Mouse (Mus musculus): Measurements from ENCODE around the gene Zfp691. TPM values are rescaled to one million over a fixed set of nuclear protein-coding genes. Genes with fewer than 3 reads are reported as not detected.

The Zfp691 gene
- polyA plus RNA-seq, 1 experiment from 2014 or later = 7.7 TPM

DNA sequence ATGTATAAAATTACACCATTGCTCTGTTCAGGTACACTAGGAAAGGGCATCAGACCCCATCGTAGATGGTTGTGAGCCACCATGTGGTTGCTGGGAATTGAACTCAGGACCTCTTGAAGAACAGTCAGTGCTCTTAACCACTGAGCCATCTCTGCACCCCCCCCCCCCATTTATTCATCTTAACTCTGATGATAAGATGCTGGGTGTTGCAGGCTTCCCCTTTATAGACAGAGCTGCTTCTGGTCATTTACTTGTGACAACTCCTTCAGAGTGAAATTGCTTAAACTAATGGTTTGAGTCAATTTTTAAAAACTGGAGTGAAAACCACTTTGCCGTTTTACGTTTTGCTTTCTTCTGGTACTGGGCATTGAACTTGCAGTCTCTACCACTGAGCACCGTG lies 18.8 kb upstream of the Zfp691 start:
- Histone ChIP-seq H3K27ac (ENCODE audit: low read length) (no peak overlapping the region), H3K9me3 (replicated peaks; ENCODE audit: control insufficient read depth, low read length) (no peaks in the 10 kb centered on the region), H3K4me1 (ENCODE audit: control insufficient read depth, insufficient read depth, low read length) (peaks cover 13% of the 10 kb centered on the region; the same call in 1 of the 2 replicates), H3K27me3 (ENCODE audit: control insufficient read depth, insufficient read depth, low read length) (no peaks in the 10 kb centered on the region), H3K36me3 (ENCODE audit: control insufficient read depth, insufficient read depth) (no peaks in the 10 kb centered on the region), H3K4me2 (ENCODE audit: low read depth, low read length) (no peak overlapping the region), H3K9ac (ENCODE audit: low read length) (no peak overlapping the region), H3K4me3 (ENCODE audit: low read length) (no peak overlapping the region)
- no peak for ATAC-seq (replicated peaks; ENCODE audit: extremely low read depth, insufficient read depth, low FRiP score)
- 84% methylated on average over 4 of the region's 4 CpGs for WGBS

DNA sequence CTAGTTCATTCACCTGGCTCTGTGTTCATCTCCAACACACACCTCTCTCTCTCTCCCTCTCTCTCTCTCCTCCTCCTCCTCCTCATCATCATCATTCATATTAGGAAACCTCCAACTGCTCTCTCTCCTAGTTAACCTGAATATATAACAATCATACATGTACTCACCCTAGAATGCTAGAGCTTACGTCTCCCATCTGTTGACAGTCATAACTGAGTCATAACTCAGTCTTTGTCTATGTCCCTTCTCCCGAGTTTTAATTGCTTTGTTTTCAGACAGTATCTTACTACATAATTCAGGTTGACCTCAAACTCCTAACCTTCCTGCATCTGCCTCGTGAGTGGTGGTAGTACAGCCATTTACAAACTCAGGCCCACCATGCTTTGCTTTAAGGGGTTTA lies 17.3 kb upstream of the Zfp691 start:
- no peak for ATAC-seq (replicated peaks; ENCODE audit: extremely low read depth, insufficient read depth, low FRiP score)
- Histone ChIP-seq H3K27ac (ENCODE audit: low read length) (no peak overlapping the region), H3K4me2 (ENCODE audit: low read depth, low read length) (no peak overlapping the region), H3K36me3 (ENCODE audit: control insufficient read depth, insufficient read depth) (no peaks in the 10 kb centered on the region), H3K9ac (ENCODE audit: low read length) (no peak overlapping the region), H3K4me3 (ENCODE audit: low read length) (no peak overlapping the region), H3K4me1 (ENCODE audit: control insufficient read depth, insufficient read depth, low read length) (peaks cover 7% of the 10 kb centered on the region; the same call in 1 of the 2 replicates), H3K9me3 (replicated peaks; ENCODE audit: control insufficient read depth, low read length) (no peaks in the 10 kb centered on the region), H3K27me3 (ENCODE audit: control insufficient read depth, insufficient read depth, low read length) (no peaks in the 10 kb centered on the region)
- 62% methylated on average over 3 of the region's 3 CpGs for WGBS

DNA sequence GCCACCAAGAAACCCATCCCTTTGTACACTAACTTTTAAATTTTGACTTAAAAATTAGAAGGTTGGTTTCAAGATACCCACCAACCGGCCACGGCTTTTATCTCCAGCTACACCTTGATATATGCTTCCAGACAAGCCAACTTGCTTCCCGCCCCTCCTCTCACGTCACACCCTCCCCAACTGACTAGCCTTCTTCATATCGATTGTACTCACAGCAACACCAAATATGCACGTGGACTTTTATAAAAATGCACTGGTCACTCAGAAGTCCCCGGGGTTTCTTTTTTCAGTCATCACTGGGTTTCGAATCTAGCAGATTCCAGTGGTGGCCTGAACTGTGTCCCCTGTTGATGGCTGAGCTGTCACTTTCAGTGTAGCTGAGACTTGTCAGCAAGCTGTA lies 16.6 kb upstream of the Zfp691 start:
- H3K4me1 ChIP-seq (ENCODE audit: control insufficient read depth, insufficient read depth, low read length) = peaks cover 4% of the 10 kb centered on the region; the same call in 1 of the 2 replicates
- H3K27ac ChIP-seq (ENCODE audit: low read length) = no peak overlapping the region
- H3K27me3 ChIP-seq (ENCODE audit: control insufficient read depth, insufficient read depth, low read length) = no peaks in the 10 kb centered on the region
- no peak overlapping the region for H3K4me2 ChIP-seq (ENCODE audit: low read depth, low read length)
- WGBS = 66% methylated on average over 8 of the region's 8 CpGs
- no peak for ATAC-seq (replicated peaks; ENCODE audit: extremely low read depth, insufficient read depth, low FRiP score)
- no peak overlapping the region for H3K4me3 ChIP-seq (ENCODE audit: low read length)
- no peaks in the 10 kb centered on the region for H3K36me3 ChIP-seq (ENCODE audit: control insufficient read depth, insufficient read depth)
- no peaks in the 10 kb centered on the region for H3K9me3 ChIP-seq (replicated peaks; ENCODE audit: control insufficient read depth, low read length)
- H3K9ac ChIP-seq (ENCODE audit: low read length) = no peak overlapping the region

DNA sequence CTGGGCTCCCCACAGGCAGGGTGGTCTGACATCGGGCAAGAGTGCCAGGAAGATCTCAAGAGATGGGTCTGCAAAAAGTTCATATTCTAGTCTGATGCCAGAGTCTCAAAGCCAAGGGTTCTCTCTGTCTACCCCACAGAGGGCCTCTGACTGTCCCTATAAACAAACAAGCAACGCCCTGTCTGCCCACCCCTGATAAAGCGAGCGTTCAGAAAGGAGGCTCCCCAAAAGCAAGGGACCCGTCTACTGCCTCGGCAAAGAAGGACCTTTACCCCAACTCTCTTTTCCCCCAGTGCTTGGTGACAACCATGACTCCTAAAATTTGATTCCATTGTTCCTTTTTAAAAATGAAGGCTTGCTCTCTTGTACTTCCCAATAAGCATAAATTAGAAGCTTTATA lies 15.9 kb upstream of the Zfp691 start, which contains the start of gene Ermap:
Ermap (minus strand) TSS at position 148 of the 400 bp plus-strand sequence.
- H3K4me2 ChIP-seq (ENCODE audit: low read depth, low read length) = no peak within 1 kb of the TSS
- no peaks in the 10 kb centered on the region for H3K27me3 ChIP-seq (ENCODE audit: control insufficient read depth, insufficient read depth, low read length)
- H3K36me3 ChIP-seq (ENCODE audit: control insufficient read depth, insufficient read depth) = no peaks in the 10 kb centered on the region
- WGBS = 58% methylated on average over 6 of the region's 6 CpGs
- H3K4me1 ChIP-seq (ENCODE audit: control insufficient read depth, insufficient read depth, low read length) = peaks cover 4% of the 10 kb centered on the region; the same call in 1 of the 2 replicates
- no peaks in the 10 kb centered on the region for H3K9me3 ChIP-seq (replicated peaks; ENCODE audit: control insufficient read depth, low read length)
- ATAC-seq (replicated peaks; ENCODE audit: extremely low read depth, insufficient read depth, low FRiP score) = no peak
- no peak within 1 kb of the TSS for H3K9ac ChIP-seq (ENCODE audit: low read length)
- no peak within 1 kb of the TSS for H3K27ac ChIP-seq (ENCODE audit: low read length)
- no peak within 1 kb of the TSS for H3K4me3 ChIP-seq (ENCODE audit: low read length)

DNA sequence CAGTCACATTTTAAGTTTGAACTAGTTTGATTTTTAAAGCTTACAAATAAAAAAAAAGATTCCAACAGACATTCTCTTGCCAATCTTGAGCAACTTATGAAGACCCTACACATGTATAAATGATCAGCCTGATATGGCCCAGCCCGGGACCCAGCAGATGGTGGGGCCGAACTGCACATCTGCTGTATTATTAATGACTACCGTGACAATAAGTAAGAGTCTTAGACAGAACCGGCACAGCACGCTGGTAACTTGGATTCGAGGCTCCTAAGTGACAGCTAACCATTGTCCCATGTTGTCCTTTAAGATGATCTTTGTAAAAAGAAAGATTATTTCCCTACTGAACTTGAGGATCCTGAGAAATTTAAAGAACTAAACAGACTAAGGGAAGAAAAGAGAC lies 15.4 kb upstream of the Zfp691 start:
- Histone ChIP-seq H3K27me3 (ENCODE audit: control insufficient read depth, insufficient read depth, low read length) (no peaks in the 10 kb centered on the region), H3K4me3 (ENCODE audit: low read length) (no peak overlapping the region), H3K4me2 (ENCODE audit: low read depth, low read length) (no peak overlapping the region), H3K27ac (ENCODE audit: low read length) (no peak overlapping the region), H3K9ac (ENCODE audit: low read length) (no peak overlapping the region), H3K36me3 (ENCODE audit: control insufficient read depth, insufficient read depth) (no peaks in the 10 kb centered on the region), H3K9me3 (replicated peaks; ENCODE audit: control insufficient read depth, low read length) (no peaks in the 10 kb centered on the region), H3K4me1 (ENCODE audit: control insufficient read depth, insufficient read depth, low read length) (peaks cover 4% of the 10 kb centered on the region; the same call in 1 of the 2 replicates)
- WGBS = 77% methylated on average over 6 of the region's 6 CpGs
- ATAC-seq (replicated peaks; ENCODE audit: extremely low read depth, insufficient read depth, low FRiP score) = no peak

DNA sequence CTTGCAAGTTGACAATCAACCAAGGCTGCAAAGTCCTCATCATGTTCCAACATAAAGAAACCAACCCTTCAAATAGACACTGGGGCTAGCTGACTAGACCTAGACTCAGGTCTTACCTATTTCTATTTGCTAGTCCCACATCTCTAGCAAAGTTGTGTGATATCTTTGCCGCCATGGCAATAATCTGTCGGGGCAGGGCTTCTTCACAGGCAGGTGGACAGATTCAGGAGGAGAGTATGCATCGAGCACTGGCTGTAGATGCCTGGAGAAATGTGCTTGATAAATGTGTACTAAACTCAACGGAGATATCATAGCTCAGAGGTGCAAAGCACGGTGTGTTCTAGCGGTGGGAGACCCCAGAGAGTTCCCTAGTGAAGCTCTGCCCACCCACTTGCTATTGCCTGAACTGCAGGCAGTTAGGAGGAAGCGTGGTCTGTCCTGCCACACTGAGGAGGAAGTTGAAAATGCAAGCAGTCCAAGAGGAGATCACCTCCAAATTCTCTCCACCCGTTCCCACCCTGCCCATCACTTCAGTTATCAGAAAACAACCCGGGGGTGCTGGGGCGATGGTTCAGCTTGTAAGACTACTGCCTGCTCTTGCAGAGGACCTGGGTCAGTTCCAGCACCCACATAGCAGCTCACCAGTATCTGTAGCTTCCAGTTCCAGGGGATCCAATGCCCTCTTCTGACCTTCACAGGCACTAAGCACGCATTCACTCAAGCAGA lies 14.2 kb upstream of the Zfp691 start:
- Histone ChIP-seq H3K27me3 (ENCODE audit: control insufficient read depth, insufficient read depth, low read length) (no peaks in the 10 kb centered on the region), H3K9me3 (replicated peaks; ENCODE audit: control insufficient read depth, low read length) (no peaks in the 10 kb centered on the region), H3K9ac (ENCODE audit: low read length) (no peak overlapping the region), H3K27ac (ENCODE audit: low read length) (no peak overlapping the region; the same call in 1 of the 2 replicates), H3K4me3 (ENCODE audit: low read length) (peak overlapping the region; percentile 4; the same call in 1 of the 2 replicates), H3K36me3 (ENCODE audit: control insufficient read depth, insufficient read depth) (no peaks in the 10 kb centered on the region), H3K4me1 (ENCODE audit: control insufficient read depth, insufficient read depth, low read length) (peaks cover 4% of the 10 kb centered on the region; the same call in 1 of the 2 replicates), H3K4me2 (ENCODE audit: low read depth, low read length) (peak overlapping the region; percentile 34)
- WGBS = 32% methylated on average over 11 of the region's 11 CpGs
- ATAC-seq (replicated peaks; ENCODE audit: extremely low read depth, insufficient read depth, low FRiP score) = no peak

DNA sequence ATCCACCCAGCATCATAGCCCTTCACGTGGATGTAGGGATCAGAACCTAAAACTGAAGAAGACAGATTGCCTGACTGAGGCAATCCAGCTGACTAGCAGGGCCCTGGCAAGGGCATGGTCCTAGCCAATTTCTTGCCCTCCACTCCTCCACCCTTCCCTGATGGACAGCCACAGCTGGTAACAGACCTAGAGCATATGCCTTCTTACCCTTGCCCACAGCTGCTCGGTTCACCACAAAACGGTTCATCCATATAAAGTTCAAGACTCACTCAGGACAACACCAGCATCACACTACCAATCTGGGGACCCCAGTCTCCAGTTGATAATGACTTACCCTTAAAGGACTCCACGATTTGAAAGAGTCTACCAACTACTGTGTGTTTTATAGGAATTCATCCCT lies 11.8 kb upstream of the Zfp691 start:
- Histone ChIP-seq H3K9me3 (replicated peaks; ENCODE audit: control insufficient read depth, low read length) (no peaks in the 10 kb centered on the region), H3K4me2 (ENCODE audit: low read depth, low read length) (no peak overlapping the region), H3K4me1 (ENCODE audit: control insufficient read depth, insufficient read depth, low read length) (peaks cover 4% of the 10 kb centered on the region; the same call in 1 of the 2 replicates), H3K36me3 (ENCODE audit: control insufficient read depth, insufficient read depth) (no peaks in the 10 kb centered on the region), H3K4me3 (ENCODE audit: low read length) (no peak overlapping the region), H3K9ac (ENCODE audit: low read length) (no peak overlapping the region), H3K27ac (ENCODE audit: low read length) (no peak overlapping the region), H3K27me3 (ENCODE audit: control insufficient read depth, insufficient read depth, low read length) (no peaks in the 10 kb centered on the region)
- WGBS = 75% methylated on average over 4 of the region's 4 CpGs
- no peak for ATAC-seq (replicated peaks; ENCODE audit: extremely low read depth, insufficient read depth, low FRiP score)

DNA sequence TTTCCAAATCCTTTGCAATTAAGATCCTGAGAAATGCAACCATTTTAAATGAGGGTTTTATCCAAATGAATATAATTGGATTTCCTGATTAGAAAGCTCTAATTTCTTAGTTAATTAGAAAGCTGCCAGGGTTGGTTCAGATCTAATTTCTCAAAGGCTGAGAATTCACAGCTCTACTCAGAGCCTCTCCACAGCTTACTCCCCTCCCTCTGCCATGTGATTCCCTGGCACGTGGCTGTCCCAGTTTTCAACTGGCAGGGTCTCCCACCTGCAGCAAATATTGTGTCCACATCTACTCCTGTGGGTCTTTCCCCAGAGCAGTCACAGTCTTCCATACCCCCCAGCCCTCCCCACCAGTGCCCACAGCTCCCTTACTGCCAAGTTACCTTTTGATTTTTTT lies 9.5 kb upstream of the Zfp691 start:
- Histone ChIP-seq H3K9me3 (replicated peaks; ENCODE audit: control insufficient read depth, low read length) (no peaks in the 10 kb centered on the region), H3K27me3 (ENCODE audit: control insufficient read depth, insufficient read depth, low read length) (no peaks in the 10 kb centered on the region), H3K4me3 (ENCODE audit: low read length) (no peak overlapping the region), H3K4me2 (ENCODE audit: low read depth, low read length) (no peak overlapping the region), H3K4me1 (ENCODE audit: control insufficient read depth, insufficient read depth, low read length) (peaks cover under 1% of the 10 kb centered on the region; the same call in 1 of the 2 replicates), H3K36me3 (ENCODE audit: control insufficient read depth, insufficient read depth) (no peaks in the 10 kb centered on the region), H3K9ac (ENCODE audit: low read length) (no peak overlapping the region), H3K27ac (ENCODE audit: low read length) (no peak overlapping the region)
- ATAC-seq (replicated peaks; ENCODE audit: extremely low read depth, insufficient read depth, low FRiP score) = no peak
- WGBS = 38% methylated on average over 1 of the region's 1 CpGs

DNA sequence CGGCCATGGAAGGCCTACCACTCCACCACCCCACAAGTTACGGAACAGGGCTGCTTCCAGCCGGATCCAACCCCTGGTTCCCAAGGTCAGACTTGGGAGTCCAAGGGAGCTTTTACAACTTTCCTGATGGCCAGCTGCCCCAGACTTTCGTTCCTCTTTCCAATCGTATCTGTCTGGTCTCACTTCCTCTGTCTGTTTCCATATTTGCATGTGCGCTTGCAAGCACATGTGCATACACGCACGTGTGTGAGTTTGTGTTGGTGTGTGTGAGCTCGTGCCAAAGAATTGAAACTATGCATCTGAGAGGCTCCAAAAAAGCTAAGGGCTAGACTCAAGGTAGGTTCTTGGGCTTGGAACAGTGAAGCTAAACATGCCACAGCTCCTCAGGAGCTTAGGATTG lies 7.5 kb upstream of the Zfp691 start:
- ATAC-seq (replicated peaks; ENCODE audit: extremely low read depth, insufficient read depth, low FRiP score) = no peak

More for the DNA sequence above, 7.5 kb upstream of the Zfp691 start:
- Histone ChIP-seq H3K4me1 (ENCODE audit: control insufficient read depth, insufficient read depth, low read length) (no peaks in the 10 kb centered on the region), H3K27ac (ENCODE audit: low read length) (no peak overlapping the region), H3K27me3 (ENCODE audit: control insufficient read depth, insufficient read depth, low read length) (no peaks in the 10 kb centered on the region), H3K36me3 (ENCODE audit: control insufficient read depth, insufficient read depth) (no peaks in the 10 kb centered on the region), H3K4me3 (ENCODE audit: low read length) (no peak overlapping the region), H3K4me2 (ENCODE audit: low read depth, low read length) (no peak overlapping the region), H3K9me3 (replicated peaks; ENCODE audit: control insufficient read depth, low read length) (no peaks in the 10 kb centered on the region), H3K9ac (ENCODE audit: low read length) (no peak overlapping the region)
- WGBS = 79% methylated on average over 9 of the region's 9 CpGs
